ENCODE assay signal across 12 mouse cellular contexts in genomic region chr10:28232273-28233167, GRCm38 (mm10).
A peak's percentile ranks its signal among the peaks of the same experiment; 100 is the strongest.
DNase-seq lines count a peak whose midpoint lies in the region; ATAC-seq and TF ChIP-seq lines count a peak whose summit lies in the region.
"Had no signal": no experiment of that assay in that cellular context is flagged by ENCODE, and none has a peak within 500 bp of the region (broad histone marks: within the 10 kb centered on the region; RNA-seq: fewer than 3 reads in every experiment).

No protein-coding gene starts in this region.

- H3K4me1 ChIP-seq in hindbrain, embryonic 12.5 days = peaks cover 6% of the 10 kb centered on the region
- peaks cover 5% of the 10 kb centered on the region for H3K4me1 ChIP-seq in hindbrain, embryonic 14.5 days (replicated peaks; ENCODE audit: control insufficient read depth, insufficient read depth, low read length)
- H3K4me1 ChIP-seq in limb, embryonic 12.5 days (replicated peaks) = peaks cover 9% of the 10 kb centered on the region
- H3K4me1 ChIP-seq: liver, embryonic 15.5 days had no signal

- peak; percentile 48; the same call in 1 of the 2 replicates for ATAC-seq in hindbrain, embryonic 12.5 days (ENCODE audit: low FRiP score)
- no peak for ATAC-seq in hindbrain, embryonic 14.5 days (ENCODE audit: low FRiP score)
- ATAC-seq in limb, embryonic 12.5 days (ENCODE audit: insufficient number of reproducible peaks, insufficient read depth, low FRiP score, low TSS enrichment, low read depth) = peak; percentile 37; the same call in 1 of the 2 replicates

- TF ChIP-seq CTCF in brain, embryonic 14.5 days (IDR thresholded peaks at IDR 0.05; ENCODE audit: borderline replicate concordance, extremely low read depth, insufficient read depth, insufficient read length) = no peak

- TF ChIP-seq POLR2A in brain, embryonic 14.5 days (IDR thresholded peaks at IDR 0.05; ENCODE audit: borderline replicate concordance, extremely low read depth, insufficient read depth, insufficient read length, poor library complexity, severe bottlenecking) = no peak

- no peaks in the 10 kb centered on the region for H3K36me3 ChIP-seq in hindbrain, embryonic 12.5 days
- H3K36me3 ChIP-seq in hindbrain, embryonic 14.5 days (replicated peaks; ENCODE audit: control insufficient read depth, insufficient read depth) = no peaks in the 10 kb centered on the region
- no peaks in the 10 kb centered on the region for H3K36me3 ChIP-seq in limb, embryonic 12.5 days
- H3K36me3 ChIP-seq: heart, embryonic 15.5 days; liver, embryonic 15.5 days had no signal

- no peak overlapping the region for H3K4me3 ChIP-seq in hindbrain, embryonic 12.5 days
- H3K4me3 ChIP-seq in hindbrain, embryonic 14.5 days (replicated peaks; ENCODE audit: low read length) = no peak overlapping the region
- H3K4me3 ChIP-seq in limb, embryonic 12.5 days (replicated peaks) = no peak overlapping the region
- H3K4me3 ChIP-seq: heart, embryonic 15.5 days; liver, embryonic 15.5 days had no signal

- H3K27ac ChIP-seq in hindbrain, embryonic 12.5 days = no peak overlapping the region
- H3K27ac ChIP-seq in hindbrain, embryonic 14.5 days = no peak overlapping the region
- H3K27ac ChIP-seq in limb, embryonic 12.5 days = no peak overlapping the region
- H3K27ac ChIP-seq: heart, embryonic 15.5 days; liver, embryonic 15.5 days had no signal

- no peak for DNase-seq in hindbrain, embryonic 14.5 days (ENCODE audit: low spot score)
- DNase-seq in brain, embryonic 14.5 days (ENCODE audit: low read depth) = peak; percentile 65
- peak; percentile 44 for DNase-seq in retina, embryonic 14.5 days (ENCODE audit: low spot score)
- no peak for DNase-seq in lung, postnatal 10 days
- DNase-seq in right cerebral cortex, adult 18-20 months = no peak
- DNase-seq: adrenal gland, postnatal 14 days; cerebellum, postnatal 36 days; right cerebral cortex, postnatal 25 days had no signal

- no peaks in the 10 kb centered on the region for H3K9me3 ChIP-seq in hindbrain, embryonic 12.5 days (replicated peaks)
- no peaks in the 10 kb centered on the region for H3K9me3 ChIP-seq in hindbrain, embryonic 14.5 days (ENCODE audit: control insufficient read depth, low read length)
- no peaks in the 10 kb centered on the region for H3K9me3 ChIP-seq in limb, embryonic 12.5 days
- H3K9me3 ChIP-seq: heart, embryonic 15.5 days; liver, embryonic 15.5 days had no signal

- H3K27me3 ChIP-seq in hindbrain, embryonic 12.5 days = no peaks in the 10 kb centered on the region
- no peaks in the 10 kb centered on the region for H3K27me3 ChIP-seq in hindbrain, embryonic 14.5 days (ENCODE audit: control insufficient read depth, insufficient read depth, low read length)
- no peaks in the 10 kb centered on the region for H3K27me3 ChIP-seq in limb, embryonic 12.5 days
- H3K27me3 ChIP-seq: heart, embryonic 15.5 days; liver, embryonic 15.5 days had no signal

- WGBS in hindbrain, embryonic 12.5 days = 24% methylated on average over 4 of the region's 4 CpGs
- WGBS in hindbrain, embryonic 14.5 days = 23% methylated on average over 4 of the region's 4 CpGs
- 48% methylated on average over 4 of the region's 4 CpGs for WGBS in limb, embryonic 12.5 days

- H3K9ac ChIP-seq in hindbrain, embryonic 12.5 days = no peak overlapping the region
- H3K9ac ChIP-seq in hindbrain, embryonic 14.5 days = no peak overlapping the region
- no peak overlapping the region for H3K9ac ChIP-seq in limb, embryonic 12.5 days (replicated peaks)
- H3K9ac ChIP-seq: heart, embryonic 15.5 days; liver, embryonic 15.5 days had no signal

- no peak overlapping the region for H3K4me2 ChIP-seq in hindbrain, embryonic 12.5 days (replicated peaks)
- H3K4me2 ChIP-seq in hindbrain, embryonic 14.5 days (replicated peaks) = no peak overlapping the region
- H3K4me2 ChIP-seq in limb, embryonic 12.5 days = no peak overlapping the region
- H3K4me2 ChIP-seq: heart, embryonic 15.5 days; liver, embryonic 15.5 days had no signal

Comparison
In these comparisons a context has a peak if more than half of its experiments do, and no peak if none do; other contexts are left out.
1. DNase-seq: peak in brain, embryonic 14.5 days (single experiment) and retina, embryonic 14.5 days (single experiment); none in hindbrain, embryonic 14.5 days (single experiment), lung, postnatal 10 days (single experiment) and right cerebral cortex, adult 18-20 months (single experiment).